Mouse (Mus musculus) kidney, adult 2 months (tissue): ENCODE measurements around the gene Tmem108. TPM values are rescaled to one million over a fixed set of nuclear protein-coding genes. Genes with fewer than 3 reads are reported as not detected.

Source experiments
- DNase-seq: peaks from one replicate; pipeline ENCODE4 v3.0.0; 2021
- H3K27ac ChIP-seq: fragments of 200-500 bp; 2 replicates; pipeline ENCODE4 v1.5.1; 2012; ENCODE audit warnings: low read depth, low read length, control low read depth, inconsistent platforms; ENCODE audit not compliant: insufficient read depth
- H3K27me3 ChIP-seq: fragments of 200-500 bp; replicated peaks from 2 replicates; pipeline ENCODE4 v1.6.1; 2012; ENCODE audit warnings: mild to moderate bottlenecking, moderate library complexity, low read length, inconsistent platforms; ENCODE audit not compliant: control insufficient read depth, insufficient read depth
- H3K36me3 ChIP-seq: fragments of 200-500 bp; 2 replicates; pipeline ENCODE4 v1.6.1; 2012; ENCODE audit warnings: mild to moderate bottlenecking, moderate library complexity, low read length, inconsistent platforms; ENCODE audit not compliant: control insufficient read depth, insufficient read depth
- H3K4me1 ChIP-seq: fragments of 200-500 bp; 2 replicates; pipeline ENCODE4 v1.6.1; 2011; ENCODE audit warnings: low read length; ENCODE audit not compliant: control insufficient read depth, insufficient read depth
- H3K4me3 ChIP-seq: fragments of 200-500 bp; 2 replicates; pipeline ENCODE4 v1.5.1; 2011; ENCODE audit warnings: mild to moderate bottlenecking, low read depth, low read length, control low read depth; ENCODE audit not compliant: insufficient read depth
- CTCF ChIP-seq: fragments of 200-500 bp; conservative IDR thresholded peaks from 2 replicates; pipeline ENCODE4 v1.5.1; 2011; ENCODE audit warnings: low read depth, mild to moderate bottlenecking, control low read depth, low read length, moderate library complexity, mixed read lengths; ENCODE audit not compliant: insufficient read depth, insufficient read length
- POLR2A ChIP-seq: fragments of 200-500 bp; IDR thresholded peaks from one replicate; pipeline ENCODE4 v1.6.1; 2011; ENCODE audit warnings: low read depth, low read length, control low read depth
- WGBS: fragments of 180-500 bp; shearing (Covaris S2); methylation state at CpG from one replicate; pipeline ENCODE4 v1.1.7; 2018; 5-methylcytosine and 5-hydroxymethylcytosine counted together
- polyA plus RNA-seq: library from polyadenylated mRNA; depleted of rRNA; stranded (reverse); fragments of >200 nt; gene quantifications from 2 replicates; pipeline ENCODE4 v1.2.3, GENCODE M21; 2012

The Tmem108 gene
- polyA plus RNA-seq, 1 experiment, result 7.1 TPM

- Histone ChIP-seq H3K4me1 (no peaks in the 10 kb centered on the region), H3K4me3 (no peak overlapping the region), H3K27me3 (no peaks in the 10 kb centered on the region), H3K36me3 (no peaks in the 10 kb centered on the region), H3K27ac (no peak overlapping the region)
- DNase-seq, result no peak
- no peak for TF ChIP-seq CTCF
- no peak for TF ChIP-seq POLR2A
- WGBS, result 67% methylated on average over 7 of the region's 7 CpGs
Observed at GRCm38 (mm10) chr9:103523742-103524403, 237.8 kb downstream of the Tmem108 start.

- 52% methylated on average over 6 of the region's 6 CpGs for WGBS
- no peak for DNase-seq
- Histone ChIP-seq H3K27me3 (no peaks in the 10 kb centered on the region), H3K27ac (no peak overlapping the region), H3K4me3 (no peak overlapping the region), H3K36me3 (no peaks in the 10 kb centered on the region), H3K4me1 (no peaks in the 10 kb centered on the region)
- no peak for TF ChIP-seq POLR2A
- no peak for TF ChIP-seq CTCF
Observed at GRCm38 (mm10) chr9:103523008-103523407, 238.6 kb downstream of the Tmem108 start.

GRCm38 (mm10) chr9:103513884-103514283 is 247.8 kb downstream of the Tmem108 start:
- no peak overlapping the region for H3K27ac ChIP-seq
- no peak for DNase-seq
- no peak overlapping the region for H3K4me3 ChIP-seq
- no peak for TF ChIP-seq CTCF
- TF ChIP-seq POLR2A, result no peak
- no peaks in the 10 kb centered on the region for H3K36me3 ChIP-seq
- no peaks in the 10 kb centered on the region for H3K4me1 ChIP-seq
- no peaks in the 10 kb centered on the region for H3K27me3 ChIP-seq
- WGBS, result 80% methylated on average over 2 of the region's 2 CpGs

- 46% methylated on average over 6 of the region's 6 CpGs for WGBS
- DNase-seq, result no peak
- no peaks in the 10 kb centered on the region for H3K27me3 ChIP-seq
- TF ChIP-seq POLR2A, result no peak
- H3K4me1 ChIP-seq, result no peaks in the 10 kb centered on the region
- no peaks in the 10 kb centered on the region for H3K36me3 ChIP-seq
- H3K27ac ChIP-seq, result no peak overlapping the region
- no peak overlapping the region for H3K4me3 ChIP-seq
Observed at GRCm38 (mm10) chr9:103512257-103512656, 249.4 kb downstream of the Tmem108 start.

- TF ChIP-seq CTCF (no peak), POLR2A (no peak)
- peak; percentile 38 for DNase-seq
- Histone ChIP-seq H3K27me3 (no peaks in the 10 kb centered on the region), H3K36me3 (no peaks in the 10 kb centered on the region), H3K4me1 (peaks cover 5% of the 10 kb centered on the region; the same call in 1 of the 2 replicates), H3K4me3 (no peak overlapping the region), H3K27ac (no peak overlapping the region)
- 43% methylated on average over 7 of the region's 7 CpGs for WGBS
Observed at GRCm38 (mm10) chr9:103506968-103507584, 254.6 kb downstream of the Tmem108 start.

GRCm38 (mm10) chr9:103505067-103505466 is 256.6 kb downstream of the Tmem108 start:
- no peak overlapping the region for H3K27ac ChIP-seq
- DNase-seq, result no peak
- H3K4me3 ChIP-seq, result no peak overlapping the region
- no peaks in the 10 kb centered on the region for H3K36me3 ChIP-seq
- 73% methylated on average over 5 of the region's 5 CpGs for WGBS
- no peaks in the 10 kb centered on the region for H3K27me3 ChIP-seq
- H3K4me1 ChIP-seq, result peaks cover 5% of the 10 kb centered on the region; the same call in 1 of the 2 replicates
- no peak for TF ChIP-seq CTCF
- no peak for TF ChIP-seq POLR2A

- Histone ChIP-seq H3K36me3 (no peaks in the 10 kb centered on the region), H3K4me3 (no peak overlapping the region), H3K4me1 (peaks cover 5% of the 10 kb centered on the region; the same call in 1 of the 2 replicates), H3K27ac (no peak overlapping the region), H3K27me3 (no peaks in the 10 kb centered on the region)
- 90% methylated on average over 1 of the region's 1 CpGs for WGBS
- no peak for TF ChIP-seq CTCF
- TF ChIP-seq POLR2A, result no peak
- no peak for DNase-seq
Observed at GRCm38 (mm10) chr9:103504646-103505045, 257.0 kb downstream of the Tmem108 start.
